Mouse (Mus musculus) cortical plate, adult 2 months (tissue): ENCODE measurements at regions not wholly inside any gene's neighbourhood (a gene's known extent, or its start where the extent isn't known, plus 50 kb on each side); places are given as distances from the start of the nearest gene placed in this dataset.

ENCODE experiments used
- CTCF ChIP-seq: fragments of 200-500 bp; IDR thresholded peaks from 2 replicates; pipeline ENCODE4 v1.5.1; 2011; ENCODE audit warnings: mild to moderate bottlenecking, control low read depth, low read length; ENCODE audit not compliant: insufficient read depth; ENCODE audit errors: extremely low read depth
- POLR2A ChIP-seq: fragments of 200-500 bp; IDR thresholded peaks from 2 replicates; pipeline ENCODE4 v1.6.1; 2011; ENCODE audit warnings: mild to moderate bottlenecking, low read length, control low read depth; ENCODE audit not compliant: insufficient read depth; ENCODE audit errors: extremely low read depth

DNA sequence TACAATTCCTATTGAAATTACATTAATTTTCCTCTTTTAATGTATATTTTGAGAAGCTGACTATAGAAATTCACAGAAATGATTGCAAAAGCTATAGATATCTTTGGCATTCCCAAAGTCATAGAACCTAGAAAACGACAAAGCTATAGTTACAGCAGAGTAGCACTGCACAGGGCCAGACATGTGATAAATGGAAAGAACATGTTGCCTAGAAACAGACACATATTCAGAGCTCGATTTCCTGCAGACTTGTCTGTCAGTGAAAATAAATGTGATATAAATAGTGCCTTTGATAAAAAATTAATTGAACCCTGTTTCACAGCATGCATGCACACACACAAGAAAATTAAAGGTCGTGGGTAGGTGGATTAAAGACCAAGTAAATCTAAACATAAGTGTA lies 182.8 kb upstream of the Atp10a start:
- TF ChIP-seq POLR2A (no peak), CTCF (no peak)
